Mouse (Mus musculus) lung, postnatal 0 days (tissue): ENCODE measurements around the gene Nedd4.

Experiments
- CTCF ChIP-seq: IDR thresholded peaks from 2 replicates; pipeline ENCODE4 v1.5.1; 2016; ENCODE audit warnings: antibody characterized with exemption, mild to moderate bottlenecking
- EP300 ChIP-seq: IDR thresholded peaks from 2 replicates; pipeline ENCODE4 v1.6.1; 2016; ENCODE audit warnings: antibody characterized with exemption, mild to moderate bottlenecking, control low read depth

DNA sequence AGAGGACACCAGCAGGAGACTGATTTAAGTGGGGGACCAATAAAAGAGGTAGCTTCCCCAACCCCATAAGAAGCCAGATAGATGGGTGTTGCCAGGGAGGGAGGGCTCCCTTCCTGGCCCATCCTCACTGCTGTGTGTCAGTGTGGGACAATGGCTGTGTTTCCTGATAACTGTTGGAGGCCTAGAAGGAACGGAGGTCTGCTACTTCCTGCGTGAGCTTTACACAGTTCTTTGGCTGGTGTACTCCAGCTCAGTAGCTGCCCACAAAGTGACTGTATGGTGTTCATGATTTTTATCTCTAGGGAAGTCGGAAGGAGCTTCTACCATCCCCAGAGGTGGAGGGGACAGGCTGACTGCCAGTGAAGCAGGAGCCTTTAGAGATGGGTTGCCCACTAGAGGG, 5.2 kb upstream of the Nedd4 start:
- peak; percentile 61 for TF ChIP-seq EP300
- TF ChIP-seq CTCF, result no peak
